Mouse (Mus musculus) thymus, postnatal 10 days (tissue): Measurements from ENCODE around the gene Ctps2.

ENCODE experiments used
- DNase-seq, 2 experiments: peaks; one replicate each; pipeline ENCODE4 v3.0.0; 2021; ENCODE audit warnings: low spot score in 2 of 2

Gene Ctps2

GRCm38 (mm10) chrX:162900938-162901337 lies at the start of gene Ctps2:
Ctps2 (plus strand) TSS chrX:162901238.
- no peak for DNase-seq

GRCm38 (mm10) chrX:162868294-162868965 lies 32.6 kb upstream of the Ctps2 start:
- DNase-seq, result no peak

- peak in 1 of 2 experiments; percentile 33 for DNase-seq
Observed at GRCm38 (mm10) chrX:162871734-162872517, 29.1 kb upstream of the Ctps2 start.

GRCm38 (mm10) chrX:162873761-162874160 lies 27.3 kb upstream of the Ctps2 start:
- DNase-seq, result no peak

GRCm38 (mm10) chrX:162878236-162878635 lies 22.8 kb upstream of the Ctps2 start:
- no peak for DNase-seq

GRCm38 (mm10) chrX:162887931-162888511 lies 13.0 kb upstream of the Ctps2 start, which contains the start of gene Syap1:
Syap1 (minus strand) TSS chrX:162888447.
- peak; percentile 56 to 81 for DNase-seq

GRCm38 (mm10) chrX:162888575-162889223 lies 12.3 kb upstream of the Ctps2 start:
- DNase-seq, result peak in 1 of 2 experiments; percentile 7

- DNase-seq, result peak; percentile 25
Observed at GRCm38 (mm10) chrX:162901371-162902039, 467 bp downstream of the Ctps2 start.

GRCm38 (mm10) chrX:162902040-162902734 lies 1.1 kb downstream of the Ctps2 start:
- DNase-seq, result peak; percentile 68 to 71

GRCm38 (mm10) chrX:162907554-162907953 lies 6.5 kb downstream of the Ctps2 start:
- no peak for DNase-seq

GRCm38 (mm10) chrX:162913651-162914050 lies 12.6 kb downstream of the Ctps2 start:
- no peak for DNase-seq

GRCm38 (mm10) chrX:162915697-162916096 lies 14.7 kb downstream of the Ctps2 start:
- peak in 1 of 2 experiments; percentile 47 for DNase-seq

- DNase-seq, result no peak
Observed at GRCm38 (mm10) chrX:162921487-162922125, 20.6 kb downstream of the Ctps2 start.

GRCm38 (mm10) chrX:162931467-162931866 lies 30.4 kb downstream of the Ctps2 start:
- DNase-seq, result no peak

GRCm38 (mm10) chrX:162942027-162942426 lies 41.0 kb downstream of the Ctps2 start:
- DNase-seq, result no peak

- peak in 1 of 2 experiments; percentile 25 for DNase-seq
Observed at GRCm38 (mm10) chrX:162949811-162950439, 48.9 kb downstream of the Ctps2 start.

GRCm38 (mm10) chrX:162957921-162958320 lies 56.9 kb downstream of the Ctps2 start:
- no peak for DNase-seq

GRCm38 (mm10) chrX:162963840-162964239 lies 62.8 kb downstream of the Ctps2 start:
- DNase-seq, result no peak

GRCm38 (mm10) chrX:162964383-162964782 lies 63.3 kb downstream of the Ctps2 start, which contains the start of gene S100g:
S100g (minus strand) TSS chrX:162964599.
- no peak for DNase-seq

GRCm38 (mm10) chrX:162967456-162967855 lies 66.4 kb downstream of the Ctps2 start:
- no peak for DNase-seq
